ENCODE assay signal across 13 mouse cellular contexts in genomic region chr6:36713329-36713728, GRCm38 (mm10).
DNase-seq lines count a peak whose midpoint lies in the region.
"Had no signal": no experiment of that assay in that cellular context is flagged by ENCODE, and none has a peak within 500 bp of the region (broad histone marks: within the 10 kb centered on the region; RNA-seq: fewer than 3 reads in every experiment).

No protein-coding gene starts in this region.

- DNase-seq in heart, adult 11 months = peak; percentile 31
- DNase-seq in heart, adult 8-10 months (ENCODE audit: low spot score) = no peak
- DNase-seq in MN1 (ENCODE audit: low spot score) = peak; percentile 79
- peak; percentile 12 for DNase-seq in brain, adult 2 months (ENCODE audit: low read depth, low spot score)
- peak; percentile 49 for DNase-seq in retina, postnatal 1 day
- no peak for DNase-seq in urinary bladder, postnatal 4 days (ENCODE audit: low spot score in 2 of 2)
- no peak for DNase-seq in left cerebral cortex, adult 8-10 months (ENCODE audit: low spot score in 2 of 2)
- DNase-seq: adrenal gland, postnatal 10 days; cerebellum, adult 11-12 months; gastrocnemius, postnatal 14 days; heart, postnatal 36 days; kidney, adult 11 months; kidney, postnatal 25 days had no signal

Comparison
In these comparisons a context has a peak if more than half of its experiments do, and no peak if none do; other contexts are left out.
1. DNase-seq: peak in heart, adult 11 months (single experiment), MN1 (single experiment), brain, adult 2 months (single experiment) and retina, postnatal 1 day (single experiment); none in heart, adult 8-10 months (single experiment), urinary bladder, postnatal 4 days (0 of 2) and left cerebral cortex, adult 8-10 months (0 of 2).